Mouse (Mus musculus): ENCODE measurements at regions not wholly inside any gene's neighbourhood (a gene's known extent, or its start where the extent isn't known, plus 50 kb on each side); places are given as distances from the start of the nearest gene placed in this dataset.
A peak's percentile ranks its signal among the peaks of the same experiment; 100 is the strongest.

DNA sequence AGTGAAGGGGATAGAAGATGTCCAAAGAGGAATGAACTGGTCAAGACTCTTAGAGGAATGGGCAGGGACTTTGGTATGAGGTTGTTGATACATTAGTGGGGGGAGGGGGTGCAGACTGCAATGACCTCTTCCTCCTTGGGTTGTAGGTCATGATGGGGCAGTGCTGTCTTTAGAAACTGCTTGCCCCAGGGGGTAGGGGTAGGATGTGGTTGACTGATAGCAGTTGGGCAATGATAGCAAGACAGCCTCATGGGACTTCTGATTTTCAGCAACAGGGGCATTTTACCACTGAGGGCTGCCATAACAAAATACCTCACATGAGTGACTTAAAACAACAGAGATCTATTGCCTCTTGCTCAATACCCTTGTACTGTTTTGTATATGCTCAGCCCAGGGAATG is 63.5 kb upstream of the 1700017B05Rik start:
- Histone ChIP-seq H3K4me3 (ENCODE audit: insufficient read depth in 1 of 2, low read depth in 1 of 2, low read length in 2 of 2, poor library complexity in 1 of 2, severe bottlenecking in 1 of 2) (no peak overlapping the region), H3K9me3 (ENCODE audit: control insufficient read depth, insufficient read depth, low read depth, low read length) (no peaks in the 10 kb centered on the region), H3K9ac (ENCODE audit: insufficient read depth, low read depth, low read length, poor library complexity, severe bottlenecking) (no peak overlapping the region), H3K27ac (ENCODE audit: insufficient read depth, low read depth, low read length, poor library complexity, severe bottlenecking) (no peak overlapping the region), H3K36me3 (ENCODE audit: control insufficient read depth, insufficient read depth, low read length, poor library complexity, severe bottlenecking) (no peaks in the 10 kb centered on the region), H3K4me1 (ENCODE audit: control insufficient read depth in 2 of 2, insufficient read depth in 2 of 2, low read length in 2 of 2, poor library complexity in 1 of 2) (peaks cover 0 to 4% of the 10 kb centered on the region in 2 experiments; a peak in 1 of 4 replicates)
- in situ Hi-C loops (cut with MboI; ENCODE audit: low sequenced_read_pairs in 2 of 2, unreplicated experiment in 2 of 2) = no loop called here
- no peak for TF ChIP-seq CHD2 (IDR thresholded peaks at IDR 0.05; ENCODE audit: low read depth, low read length)
- TF ChIP-seq ZNF384 (IDR thresholded peaks at IDR 0.05; ENCODE audit: low read depth, low read length) = no peak
- TF ChIP-seq ZC3H11A (IDR thresholded peaks at IDR 0.05; ENCODE audit: borderline replicate concordance, low read depth, low read length) = no peak
- TF ChIP-seq HCFC1 (IDR thresholded peaks at IDR 0.05; ENCODE audit: borderline replicate concordance, insufficient read depth, low read length) = no peak
- no peak for TF ChIP-seq MAFK (IDR thresholded peaks at IDR 0.05; ENCODE audit: insufficient read depth, low read depth, low read length)
- no peak for DNase-seq (ENCODE audit: low read depth, low spot score)

DNA sequence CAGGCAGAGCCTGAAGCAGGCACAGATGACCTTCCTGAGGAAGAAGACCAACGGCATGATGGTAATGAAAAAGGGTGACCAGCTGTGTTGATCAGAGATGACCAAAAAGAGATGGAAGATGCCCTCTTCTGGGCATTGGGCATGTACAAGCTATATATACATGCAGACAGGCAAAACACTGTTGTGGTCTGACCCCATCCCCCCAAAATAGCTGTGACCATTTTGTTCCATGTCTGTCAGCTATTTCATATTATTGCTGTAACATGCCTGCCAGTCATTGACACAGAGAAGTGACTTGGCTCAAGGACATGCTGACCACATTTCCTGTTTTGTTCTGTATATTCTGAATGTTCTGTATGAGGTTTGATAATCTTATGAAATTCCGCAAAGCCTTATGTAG is 56.6 kb upstream of the 1700017B05Rik start:
- peak overlapping the region; percentile 35; the same call in 1 of the 2 replicates for H3K27ac ChIP-seq (ENCODE audit: insufficient read depth, low read depth, low read length, poor library complexity, severe bottlenecking)
- H3K4me3 ChIP-seq (ENCODE audit: insufficient read depth in 1 of 2, low read depth in 1 of 2, low read length in 2 of 2, poor library complexity in 1 of 2, severe bottlenecking in 1 of 2) = no peak overlapping the region
- no peak for DNase-seq (ENCODE audit: low read depth, low spot score)
- in situ Hi-C loops (cut with MboI; ENCODE audit: low sequenced_read_pairs in 2 of 2, unreplicated experiment in 2 of 2) = no loop called here
- H3K9ac ChIP-seq (ENCODE audit: insufficient read depth, low read depth, low read length, poor library complexity, severe bottlenecking) = no peak overlapping the region
- peaks cover 0 to 4% of the 10 kb centered on the region in 2 experiments; a peak in 1 of 4 replicates for H3K4me1 ChIP-seq (ENCODE audit: control insufficient read depth in 2 of 2, insufficient read depth in 2 of 2, low read length in 2 of 2, poor library complexity in 1 of 2)
- H3K36me3 ChIP-seq (ENCODE audit: control insufficient read depth, insufficient read depth, low read length, poor library complexity, severe bottlenecking) = no peaks in the 10 kb centered on the region
- no peaks in the 10 kb centered on the region for H3K9me3 ChIP-seq (ENCODE audit: control insufficient read depth, insufficient read depth, low read depth, low read length)
- TF ChIP-seq ZNF384 (IDR thresholded peaks at IDR 0.05; ENCODE audit: low read depth, low read length) (no peak), MAFK (IDR thresholded peaks at IDR 0.05; ENCODE audit: insufficient read depth, low read depth, low read length) (no peak), HCFC1 (IDR thresholded peaks at IDR 0.05; ENCODE audit: borderline replicate concordance, insufficient read depth, low read length) (no peak), CHD2 (IDR thresholded peaks at IDR 0.05; ENCODE audit: low read depth, low read length) (no peak), ZC3H11A (IDR thresholded peaks at IDR 0.05; ENCODE audit: borderline replicate concordance, low read depth, low read length) (no peak)

DNA sequence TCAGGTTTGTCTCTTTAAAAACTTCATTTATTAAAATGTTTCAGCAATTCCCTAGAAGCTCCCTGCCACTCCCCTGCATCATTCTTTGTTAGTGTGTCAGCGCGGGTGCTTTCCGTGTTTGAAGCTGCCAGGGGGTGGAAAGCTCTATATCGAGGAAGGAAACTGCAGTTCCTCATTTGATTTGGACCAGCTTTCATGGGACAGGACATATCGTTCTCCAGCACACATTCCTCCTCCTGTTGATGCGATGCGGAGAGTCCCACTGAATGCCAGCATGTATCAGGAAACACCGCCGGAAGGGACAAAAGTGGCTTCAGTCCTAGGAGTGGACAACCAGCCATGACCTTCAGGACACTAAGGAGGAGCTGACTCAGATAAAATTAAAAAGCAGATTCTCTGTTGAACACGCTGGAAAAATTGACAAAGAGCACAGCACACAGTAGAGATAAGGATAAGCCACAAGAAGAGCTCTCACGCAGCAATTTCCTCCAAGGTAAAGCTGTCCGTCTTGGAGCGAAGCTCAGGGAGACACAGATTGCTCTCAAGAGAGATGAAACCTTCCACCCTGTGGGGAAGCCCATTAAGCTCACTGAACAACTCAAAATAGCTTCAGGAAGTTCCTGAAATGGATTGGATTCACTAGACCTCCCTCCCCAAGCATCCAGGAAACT is 55.3 kb upstream of the 1700017B05Rik start:
- H3K27ac ChIP-seq (ENCODE audit: insufficient read depth, low read depth, low read length, poor library complexity, severe bottlenecking) = no peak overlapping the region
- TF ChIP-seq ZNF384 (IDR thresholded peaks at IDR 0.05; ENCODE audit: low read depth, low read length) = no peak
- TF ChIP-seq MAFK (IDR thresholded peaks at IDR 0.05; ENCODE audit: insufficient read depth, low read depth, low read length) = no peak
- TF ChIP-seq CHD2 (IDR thresholded peaks at IDR 0.05; ENCODE audit: low read depth, low read length) = no peak
- no peak for TF ChIP-seq ZC3H11A (IDR thresholded peaks at IDR 0.05; ENCODE audit: borderline replicate concordance, low read depth, low read length)
- no peak for TF ChIP-seq HCFC1 (IDR thresholded peaks at IDR 0.05; ENCODE audit: borderline replicate concordance, insufficient read depth, low read length)
- H3K9ac ChIP-seq (ENCODE audit: insufficient read depth, low read depth, low read length, poor library complexity, severe bottlenecking) = no peak overlapping the region
- no peaks in the 10 kb centered on the region for H3K9me3 ChIP-seq (ENCODE audit: control insufficient read depth, insufficient read depth, low read depth, low read length)
- no peaks in the 10 kb centered on the region for H3K36me3 ChIP-seq (ENCODE audit: control insufficient read depth, insufficient read depth, low read length, poor library complexity, severe bottlenecking)
- in situ Hi-C loops (cut with MboI; ENCODE audit: low sequenced_read_pairs in 2 of 2, unreplicated experiment in 2 of 2) = no loop called here
- no peak overlapping the region for H3K4me3 ChIP-seq (ENCODE audit: insufficient read depth in 1 of 2, low read depth in 1 of 2, low read length in 2 of 2, poor library complexity in 1 of 2, severe bottlenecking in 1 of 2)
- DNase-seq (ENCODE audit: low read depth, low spot score) = no peak
- H3K4me1 ChIP-seq (ENCODE audit: control insufficient read depth in 2 of 2, insufficient read depth in 2 of 2, low read length in 2 of 2, poor library complexity in 1 of 2) = peaks cover 0 to 5% of the 10 kb centered on the region in 2 experiments; a peak in 1 of 4 replicates

DNA sequence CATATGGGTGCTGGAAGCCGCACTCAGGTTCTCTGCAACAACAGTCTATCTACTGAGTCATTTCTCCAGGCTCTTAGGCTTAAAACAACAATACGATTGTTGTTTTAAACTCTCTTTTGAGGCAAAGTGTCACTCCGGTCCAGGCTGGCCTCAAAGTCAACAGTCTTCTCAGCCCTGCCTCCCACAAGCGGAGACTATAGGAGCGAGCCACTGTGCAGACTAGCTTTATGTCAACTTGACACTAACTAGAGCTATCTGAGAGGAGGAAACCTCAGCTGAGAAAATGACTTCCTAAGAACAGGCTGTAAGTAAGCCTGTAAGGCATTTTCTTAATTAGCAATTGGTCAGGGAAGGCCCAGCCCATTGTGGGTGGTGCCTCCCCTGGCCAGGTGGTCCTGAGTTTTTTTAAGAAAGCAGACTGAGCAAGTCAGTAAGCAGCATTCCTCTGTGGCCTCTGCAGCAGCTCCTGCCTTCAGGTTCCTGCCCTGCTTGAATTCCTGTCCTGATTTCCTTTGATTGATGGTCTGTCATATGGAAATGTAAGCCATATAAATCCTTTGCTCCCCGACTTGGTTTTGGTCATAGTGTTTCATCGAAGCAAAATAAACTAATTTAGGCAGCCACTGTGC is 52.7 kb upstream of the 1700017B05Rik start:
- Histone ChIP-seq H3K36me3 (ENCODE audit: control insufficient read depth, insufficient read depth, low read length, poor library complexity, severe bottlenecking) (no peaks in the 10 kb centered on the region), H3K27ac (ENCODE audit: insufficient read depth, low read depth, low read length, poor library complexity, severe bottlenecking) (peak overlapping the region; percentile 87), H3K9ac (ENCODE audit: insufficient read depth, low read depth, low read length, poor library complexity, severe bottlenecking) (no peak overlapping the region), H3K4me1 (ENCODE audit: control insufficient read depth in 2 of 2, insufficient read depth in 2 of 2, low read length in 2 of 2, poor library complexity in 1 of 2) (peaks cover 2 to 7% of the 10 kb centered on the region in 2 experiments; a peak in 1 of 4 replicates), H3K4me3 (ENCODE audit: insufficient read depth in 1 of 2, low read depth in 1 of 2, low read length in 2 of 2, poor library complexity in 1 of 2, severe bottlenecking in 1 of 2) (no peak overlapping the region), H3K9me3 (ENCODE audit: control insufficient read depth, insufficient read depth, low read depth, low read length) (no peaks in the 10 kb centered on the region)
- DNase-seq (ENCODE audit: low read depth, low spot score) = no peak
- in situ Hi-C loops (cut with MboI; ENCODE audit: low sequenced_read_pairs in 2 of 2, unreplicated experiment in 2 of 2) = no loop called here
- TF ChIP-seq ZNF384 (IDR thresholded peaks at IDR 0.05; ENCODE audit: low read depth, low read length) = 0 out of 2 replicates have a peak, but pooled peaks have one; percentile 59
- TF ChIP-seq MAFK (IDR thresholded peaks at IDR 0.05; ENCODE audit: insufficient read depth, low read depth, low read length) = no peak
